Mouse (Mus musculus) heart, postnatal 36 days (tissue): ENCODE data around the gene Emc4. TPM values are rescaled to one million over a fixed set of nuclear protein-coding genes. Genes with fewer than 3 reads are reported as not detected.
A peak's percentile ranks its signal among the peaks of the same experiment; 100 is the strongest.

Source experiments
- DNase-seq, 2 experiments: peaks; one replicate each; pipeline ENCODE4 v3.0.0; 2021 to 2022
- intact Hi-C: fragments of 180-260 bp; cut with DNase I; formaldehyde crosslinking; loops from one replicate; pipeline ENCODE4 v1.15.1; 2025
- total RNA-seq, 2 experiments: library from RNA; stranded (reverse); gene quantifications; 2 replicates each; pipeline ENCODE4 v1.2.3; 2021

Emc4 gene
- total RNA-seq, 2 experiments from 2014 or later: 61.7 to 64.6 TPM

GRCm38 (mm10) chr2:112348246-112348645 lies 19.6 kb downstream of the Emc4 start:
- no peak for DNase-seq
- intact Hi-C loops: no loop called here

GRCm38 (mm10) chr2:112341117-112341516 lies 26.7 kb downstream of the Emc4 start:
- intact Hi-C loops: no loop called here
- no peak for DNase-seq

- intact Hi-C loops: loop anchor here (2.0 kb wide), 1 partner anchor 79 kb away; the partner anchor contains the start of gene Nop10
- DNase-seq: peak in 1 of 2 experiments; percentile 14
These were observed 28.1 kb downstream of the Emc4 start for GRCm38 (mm10) chr2:112339736-112340135.

GRCm38 (mm10) chr2:112337211-112337610 lies 30.6 kb downstream of the Emc4 start:
- DNase-seq: no peak
- intact Hi-C loops: no loop called here

GRCm38 (mm10) chr2:112332051-112332898 lies 35.6 kb downstream of the Emc4 start:
- intact Hi-C loops: no loop called here
- no peak for DNase-seq

- intact Hi-C loops: no loop called here
- no peak for DNase-seq
These were observed 39.6 kb downstream of the Emc4 start for GRCm38 (mm10) chr2:112328069-112328777.

- intact Hi-C loops: no loop called here
- no peak for DNase-seq
These were observed 48.9 kb downstream of the Emc4 start for GRCm38 (mm10) chr2:112318905-112319304.

GRCm38 (mm10) chr2:112318227-112318626 lies 49.6 kb downstream of the Emc4 start:
- DNase-seq: no peak
- intact Hi-C loops: no loop called here

GRCm38 (mm10) chr2:112315638-112316037 lies 52.2 kb downstream of the Emc4 start:
- intact Hi-C loops: no loop called here
- no peak for DNase-seq

Other genes starting within 250 kb of the Emc4 start
- gene Olfr1316, start 233.1 kb downstream of the Emc4 start, total RNA-seq: not detected
- gene Olfr1317, start 227.7 kb downstream of the Emc4 start, total RNA-seq: not detected
- gene Olfr1318, start 213.8 kb downstream of the Emc4 start, total RNA-seq: not detected
- 1 to 10 TPM; 2.3 to 2.5 TPM for gene Lpcat4, start 128.6 kb downstream of the Emc4 start, total RNA-seq
- gene Nutm1, start 108.7 kb downstream of the Emc4 start, total RNA-seq: not detected
- 10 to 100 TPM; 61.8 to 62.8 TPM for gene Nop10, start 106.1 kb downstream of the Emc4 start, total RNA-seq
- 10 to 100 TPM; 36.0 to 39.9 TPM for gene Slc12a6, start 102.2 kb downstream of the Emc4 start, total RNA-seq
- 1 to 10 TPM in 1 of 2 experiments, under 1 TPM in 1; 0.89 to 1.6 TPM for gene Gm21985, start 101.7 kb downstream of the Emc4 start, total RNA-seq
- gene Katnbl1, start 11.2 kb upstream of the Emc4 start, total RNA-seq: 1 to 10 TPM; 4.4 to 5.0 TPM
- gene Emc7, start 87.0 kb upstream of the Emc4 start, total RNA-seq: 10 to 100 TPM; 16.2 to 16.8 TPM
- gene Chrm5, start 112.7 kb upstream of the Emc4 start, total RNA-seq: not detected
- 10 to 100 TPM; 16.5 to 20.6 TPM for gene Aven, start 124.9 kb upstream of the Emc4 start, total RNA-seq